Mouse (Mus musculus) forebrain, embryonic 11.5 days (tissue): ENCODE results near the gene Nr3c2. TPM values are rescaled to one million over a fixed set of nuclear protein-coding genes. Genes with fewer than 3 reads are reported as not detected.

Experiments used
- ATAC-seq: fragments of 200-750 bp; cut with Nextera tagmentation; replicated peaks from 2 replicates; pipeline ENCODE4 v1.8.0; 2017; ENCODE audit warnings: moderate TSS enrichment; ENCODE audit not compliant: low FRiP score
- DNase-seq: peaks from one replicate; pipeline ENCODE4 v3.0.0-alpha.2; 2017; ENCODE audit warnings: low spot score
- H3K27ac ChIP-seq: fragments of 300-500 bp; sonication (generic); 2 replicates; pipeline ENCODE4 v1.5.1; 2014; ENCODE audit warnings: low read depth, low read length
- H3K27me3 ChIP-seq: fragments of 300-500 bp; sonication (generic); 2 replicates; pipeline ENCODE4 v1.6.1; 2014; ENCODE audit warnings: mild to moderate bottlenecking, low read length, mixed read lengths; ENCODE audit not compliant: control insufficient read depth, insufficient read depth
- H3K36me3 ChIP-seq: fragments of 300-500 bp; sonication (generic); 2 replicates; pipeline ENCODE4 v1.6.1; 2014; ENCODE audit warnings: mild to moderate bottlenecking, low read length, moderate library complexity, mixed read lengths; ENCODE audit not compliant: control insufficient read depth, insufficient read depth
- H3K4me1 ChIP-seq: fragments of 300-500 bp; sonication (generic); replicated peaks from 2 replicates; pipeline ENCODE4 v1.6.1; 2014; ENCODE audit warnings: low read length, mixed read lengths; ENCODE audit not compliant: control insufficient read depth, insufficient read depth
- H3K4me2 ChIP-seq: fragments of 300-500 bp; sonication (generic); 2 replicates; pipeline ENCODE4 v1.6.1; 2014; ENCODE audit warnings: low read depth, mild to moderate bottlenecking, low read length, moderate library complexity, mixed read lengths; ENCODE audit not compliant: severe bottlenecking
- H3K4me3 ChIP-seq: fragments of 300-500 bp; sonication (generic); 2 replicates; pipeline ENCODE4 v1.5.1; 2014; ENCODE audit warnings: low read depth, low read length
- H3K9ac ChIP-seq: fragments of 300-500 bp; sonication (generic); 2 replicates; pipeline ENCODE4 v1.6.1; 2014; ENCODE audit warnings: low read length
- H3K9me3 ChIP-seq: fragments of 300-500 bp; sonication (generic); 2 replicates; pipeline ENCODE4 v1.6.1; 2016; ENCODE audit warnings: low read length, mixed read lengths; ENCODE audit not compliant: control insufficient read depth
- WGBS: fragments of 180-500 bp; shearing (Covaris S2); extraction: QIAGEN DNeasy Blood & Tissue Kit; methylation state at CpG from one replicate; pipeline ENCODE4 v1.1.7; 2014; 5-methylcytosine and 5-hydroxymethylcytosine counted together
- polyA plus RNA-seq: library from polyadenylated mRNA; unstranded; fragments of >200 nt; fragmentation: Nextera tagmentation; extraction: Ambion mirVana; gene quantifications from 2 replicates; pipeline ENCODE4 v1.2.1, GENCODE M21; 2014

The Nr3c2 gene
- polyA plus RNA-seq, 1 experiment from 2014 or later: 0.83 TPM

GRCm38 (mm10) chr8:77176343-77176742 lies 277.1 kb downstream of the Nr3c2 start:
- Histone ChIP-seq H3K4me1 (no peaks in the 10 kb centered on the region), H3K36me3 (no peaks in the 10 kb centered on the region), H3K27ac (no peak overlapping the region), H3K9me3 (no peaks in the 10 kb centered on the region), H3K27me3 (no peaks in the 10 kb centered on the region), H3K4me2 (no peak overlapping the region), H3K9ac (no peak overlapping the region), H3K4me3 (no peak overlapping the region)
- ATAC-seq: no peak
- 83% methylated on average over 4 of the region's 4 CpGs for WGBS
- DNase-seq: no peak

GRCm38 (mm10) chr8:77185816-77186215 lies 286.6 kb downstream of the Nr3c2 start:
- no peak overlapping the region for H3K9ac ChIP-seq
- no peaks in the 10 kb centered on the region for H3K27me3 ChIP-seq
- H3K27ac ChIP-seq: no peak overlapping the region
- H3K9me3 ChIP-seq: no peaks in the 10 kb centered on the region
- DNase-seq (no peak), ATAC-seq (no peak)
- H3K4me1 ChIP-seq: no peaks in the 10 kb centered on the region
- H3K4me3 ChIP-seq: no peak overlapping the region
- 95% methylated on average over 28 of the region's 28 CpGs for WGBS
- no peaks in the 10 kb centered on the region for H3K36me3 ChIP-seq
- no peak overlapping the region for H3K4me2 ChIP-seq

- Histone ChIP-seq H3K27ac (no peak overlapping the region), H3K4me1 (no peaks in the 10 kb centered on the region), H3K36me3 (no peaks in the 10 kb centered on the region), H3K4me2 (no peak overlapping the region), H3K9me3 (no peaks in the 10 kb centered on the region), H3K4me3 (no peak overlapping the region), H3K9ac (no peak overlapping the region), H3K27me3 (no peaks in the 10 kb centered on the region)
- no peak for DNase-seq
- ATAC-seq: no peak
- WGBS: 88% methylated on average over 9 of the region's 9 CpGs
Measured at GRCm38 (mm10) chr8:77186914-77187536, 287.8 kb downstream of the Nr3c2 start.

- no peak overlapping the region for H3K9ac ChIP-seq
- no peak overlapping the region for H3K4me2 ChIP-seq
- no peak overlapping the region for H3K27ac ChIP-seq
- WGBS: 91% methylated on average over 9 of the region's 9 CpGs
- H3K36me3 ChIP-seq: no peaks in the 10 kb centered on the region
- no peaks in the 10 kb centered on the region for H3K4me1 ChIP-seq
- DNase-seq (no peak), ATAC-seq (no peak)
- H3K9me3 ChIP-seq: no peaks in the 10 kb centered on the region
- no peak overlapping the region for H3K4me3 ChIP-seq
- H3K27me3 ChIP-seq: no peaks in the 10 kb centered on the region
Measured at GRCm38 (mm10) chr8:77187748-77188147, 288.5 kb downstream of the Nr3c2 start.

- ATAC-seq (no peak), DNase-seq (no peak)
- Histone ChIP-seq H3K9ac (no peak overlapping the region), H3K4me2 (no peak overlapping the region), H3K36me3 (no peaks in the 10 kb centered on the region), H3K9me3 (no peaks in the 10 kb centered on the region), H3K4me1 (no peaks in the 10 kb centered on the region), H3K27ac (no peak overlapping the region), H3K4me3 (no peak overlapping the region), H3K27me3 (no peaks in the 10 kb centered on the region)
- WGBS: 83% methylated on average over 4 of the region's 4 CpGs
Measured at GRCm38 (mm10) chr8:77188298-77188697, 289.1 kb downstream of the Nr3c2 start.

- Histone ChIP-seq H3K36me3 (no peaks in the 10 kb centered on the region), H3K4me3 (no peak overlapping the region), H3K27ac (no peak overlapping the region), H3K9ac (no peak overlapping the region), H3K9me3 (no peaks in the 10 kb centered on the region), H3K4me2 (no peak overlapping the region), H3K27me3 (no peaks in the 10 kb centered on the region), H3K4me1 (no peaks in the 10 kb centered on the region)
- no peak for DNase-seq
- 87% methylated on average over 9 of the region's 9 CpGs for WGBS
- ATAC-seq: no peak
Measured at GRCm38 (mm10) chr8:77189318-77189717, 290.1 kb downstream of the Nr3c2 start.

- no peak overlapping the region for H3K27ac ChIP-seq
- no peak for ATAC-seq
- H3K36me3 ChIP-seq: no peaks in the 10 kb centered on the region
- H3K4me1 ChIP-seq: no peaks in the 10 kb centered on the region
- no peaks in the 10 kb centered on the region for H3K9me3 ChIP-seq
- no peak overlapping the region for H3K9ac ChIP-seq
- WGBS: 86% methylated on average over 3 of the region's 3 CpGs
- no peaks in the 10 kb centered on the region for H3K27me3 ChIP-seq
- no peak for DNase-seq
- no peak overlapping the region for H3K4me2 ChIP-seq
- H3K4me3 ChIP-seq: no peak overlapping the region
Measured at GRCm38 (mm10) chr8:77190393-77190792, 291.2 kb downstream of the Nr3c2 start.

- H3K27me3 ChIP-seq: no peaks in the 10 kb centered on the region
- DNase-seq (no peak), ATAC-seq (no peak)
- H3K9me3 ChIP-seq: no peaks in the 10 kb centered on the region
- no peaks in the 10 kb centered on the region for H3K4me1 ChIP-seq
- H3K4me3 ChIP-seq: no peak overlapping the region
- no peaks in the 10 kb centered on the region for H3K36me3 ChIP-seq
- no peak overlapping the region for H3K27ac ChIP-seq
- H3K4me2 ChIP-seq: no peak overlapping the region
- H3K9ac ChIP-seq: no peak overlapping the region
- 88% methylated on average over 3 of the region's 3 CpGs for WGBS
Measured at GRCm38 (mm10) chr8:77209297-77209696, 310.1 kb downstream of the Nr3c2 start.

GRCm38 (mm10) chr8:77213893-77214464 lies 314.7 kb downstream of the Nr3c2 start:
- Histone ChIP-seq H3K4me3 (no peak overlapping the region), H3K27ac (no peak overlapping the region), H3K27me3 (no peaks in the 10 kb centered on the region), H3K9me3 (no peaks in the 10 kb centered on the region), H3K36me3 (no peaks in the 10 kb centered on the region; the same call in 1 of the 2 replicates), H3K9ac (no peak overlapping the region), H3K4me2 (no peak overlapping the region), H3K4me1 (no peaks in the 10 kb centered on the region)
- ATAC-seq (no peak), DNase-seq (no peak)
- 81% methylated on average over 3 of the region's 3 CpGs for WGBS
